Mouse (Mus musculus) liver, adult (tissue): ENCODE measurements at regions not wholly inside any gene's neighbourhood (a gene's known extent, or its start where the extent isn't known, plus 50 kb on each side); places are given as distances from the start of the nearest gene placed in this dataset.

Experiments used
- GATA4 ChIP-seq: IDR thresholded peaks from 2 replicates; pipeline ENCODE4 v1.6.1; 2014; ENCODE audit warnings: mild to moderate bottlenecking, low read length; ENCODE audit not compliant: insufficient replicate concordance

GRCm38 (mm10) chr4:62793582-62793981, 171.8 kb upstream of the Zfp618 start:
- TF ChIP-seq GATA4: no peak

GRCm38 (mm10) chr4:62795538-62795937, 169.8 kb upstream of the Zfp618 start:
- TF ChIP-seq GATA4: no peak

GRCm38 (mm10) chr4:62799923-62800322, 165.4 kb upstream of the Zfp618 start:
- no peak for TF ChIP-seq GATA4

GRCm38 (mm10) chr4:62805841-62806240, 159.5 kb upstream of the Zfp618 start:
- no peak for TF ChIP-seq GATA4

- peak; percentile 55; the same call in 1 of the 2 replicates for TF ChIP-seq GATA4
Measured at GRCm38 (mm10) chr4:62806786-62807185, 158.6 kb upstream of the Zfp618 start.

- TF ChIP-seq GATA4: no peak
Measured at GRCm38 (mm10) chr4:62807926-62808552, 157.3 kb upstream of the Zfp618 start.

GRCm38 (mm10) chr4:62808553-62808950, 156.8 kb upstream of the Zfp618 start:
- no peak for TF ChIP-seq GATA4

- no peak for TF ChIP-seq GATA4
Measured at GRCm38 (mm10) chr4:62809048-62809447, 156.3 kb upstream of the Zfp618 start.

- no peak for TF ChIP-seq GATA4
Measured at GRCm38 (mm10) chr4:62819889-62820288, 145.5 kb upstream of the Zfp618 start.

- no peak for TF ChIP-seq GATA4
Measured at GRCm38 (mm10) chr4:62821288-62821687, 144.1 kb upstream of the Zfp618 start.

GRCm38 (mm10) chr4:62822568-62822967, 142.8 kb upstream of the Zfp618 start:
- no peak for TF ChIP-seq GATA4

GRCm38 (mm10) chr4:62823082-62823481, 142.3 kb upstream of the Zfp618 start:
- TF ChIP-seq GATA4: no peak

- TF ChIP-seq GATA4: no peak
Measured at GRCm38 (mm10) chr4:62823555-62824250, 141.7 kb upstream of the Zfp618 start.

- TF ChIP-seq GATA4: no peak
Measured at GRCm38 (mm10) chr4:62824581-62824980, 140.8 kb upstream of the Zfp618 start.

- no peak for TF ChIP-seq GATA4
Measured at GRCm38 (mm10) chr4:62825256-62825655, 140.1 kb upstream of the Zfp618 start.

GRCm38 (mm10) chr4:62828963-62829362, 136.4 kb upstream of the Zfp618 start:
- TF ChIP-seq GATA4: no peak

GRCm38 (mm10) chr4:62833944-62834343, 131.4 kb upstream of the Zfp618 start:
- no peak for TF ChIP-seq GATA4
